Comparison of ENCODE assay signal across 25 mouse cellular contexts in the genomic region with DNA sequence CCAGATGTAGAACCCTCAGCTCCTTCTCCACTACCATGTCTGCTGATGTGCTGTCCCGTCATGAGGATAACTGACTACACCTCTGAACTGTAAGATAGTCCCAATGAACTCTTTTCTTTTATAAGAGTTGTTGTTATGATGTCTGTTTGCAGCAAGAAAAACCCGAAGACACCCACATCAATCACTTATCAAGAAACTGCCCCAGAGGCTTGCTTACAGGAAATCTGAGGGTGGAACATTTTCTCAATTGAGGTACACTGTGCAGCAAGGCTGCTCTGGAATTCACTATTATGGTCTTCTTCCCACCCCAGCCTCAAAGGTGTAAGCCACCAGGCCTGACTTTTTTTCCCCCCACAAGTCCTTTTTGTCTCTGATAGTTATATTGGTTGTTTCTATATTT.
A peak's percentile ranks its signal among the peaks of the same experiment; 100 is the strongest.
DNase-seq lines count a peak whose midpoint lies in the region; ATAC-seq lines count a peak whose summit lies in the region.
"Had no signal": no experiment of that assay in that cellular context is flagged by ENCODE, and none has a peak within 500 bp of the region (broad histone marks: within the 10 kb centered on the region; RNA-seq: fewer than 3 reads in every experiment).

No protein-coding gene starts in this region.

- 94% methylated on average over 2 of the region's 2 CpGs for WGBS in hindbrain, embryonic 14.5 days

- H3K27me3 ChIP-seq in hindbrain, embryonic 14.5 days (ENCODE audit: control insufficient read depth, insufficient read depth, low read length): no peaks in the 10 kb centered on the region
- H3K27me3 ChIP-seq: embryonic facial prominence, embryonic 13.5 days; forebrain, embryonic 12.5 days; forebrain, embryonic 15.5 days; hindbrain, embryonic 12.5 days had no signal

- H3K36me3 ChIP-seq in hindbrain, embryonic 14.5 days (replicated peaks; ENCODE audit: control insufficient read depth, insufficient read depth): no peaks in the 10 kb centered on the region
- H3K36me3 ChIP-seq: embryonic facial prominence, embryonic 10.5 days; embryonic facial prominence, embryonic 13.5 days; forebrain, embryonic 12.5 days; forebrain, embryonic 15.5 days; hindbrain, embryonic 12.5 days had no signal

- peak; percentile 82 for ATAC-seq in inflammation-experienced regulatory T-cells, adult 6 months
- ATAC-seq in hindbrain, embryonic 14.5 days (ENCODE audit: low FRiP score): no peak
- ATAC-seq: forebrain, embryonic 15.5 days; hindbrain, embryonic 16.5 days; intestine, postnatal 0 days had no signal

- no peaks in the 10 kb centered on the region for H3K9me3 ChIP-seq in hindbrain, embryonic 14.5 days (ENCODE audit: control insufficient read depth, low read length)
- H3K9me3 ChIP-seq: embryonic facial prominence, embryonic 10.5 days; embryonic facial prominence, embryonic 13.5 days; forebrain, embryonic 12.5 days; forebrain, embryonic 15.5 days; hindbrain, embryonic 12.5 days had no signal

- H3K4me1 ChIP-seq in hindbrain, embryonic 14.5 days (replicated peaks; ENCODE audit: control insufficient read depth, insufficient read depth, low read length): no peaks in the 10 kb centered on the region
- H3K4me1 ChIP-seq: embryonic facial prominence, embryonic 10.5 days; embryonic facial prominence, embryonic 13.5 days; forebrain, embryonic 12.5 days; forebrain, embryonic 15.5 days; hindbrain, embryonic 12.5 days had no signal

- H3K27ac ChIP-seq in hindbrain, embryonic 14.5 days: no peak overlapping the region
- H3K27ac ChIP-seq: embryonic facial prominence, embryonic 10.5 days; embryonic facial prominence, embryonic 13.5 days; forebrain, embryonic 12.5 days; forebrain, embryonic 15.5 days; heart, adult 2 months; hindbrain, embryonic 12.5 days had no signal

- H3K9ac ChIP-seq in hindbrain, embryonic 14.5 days: no peak overlapping the region
- H3K9ac ChIP-seq: embryonic facial prominence, embryonic 13.5 days; forebrain, embryonic 12.5 days; forebrain, embryonic 15.5 days; hindbrain, embryonic 12.5 days had no signal

- H3K4me3 ChIP-seq in hindbrain, embryonic 14.5 days (replicated peaks; ENCODE audit: low read length): no peak overlapping the region
- H3K4me3 ChIP-seq: embryonic facial prominence, embryonic 10.5 days; embryonic facial prominence, embryonic 13.5 days; erythroblast, embryonic 14.5 days; forebrain, embryonic 12.5 days; forebrain, embryonic 15.5 days; heart, adult 2 months; hindbrain, embryonic 12.5 days had no signal

- no peak overlapping the region for H3K4me2 ChIP-seq in hindbrain, embryonic 14.5 days (replicated peaks)
- H3K4me2 ChIP-seq: embryonic facial prominence, embryonic 13.5 days; forebrain, embryonic 12.5 days; forebrain, embryonic 15.5 days; heart, embryonic 11.5 days; hindbrain, embryonic 12.5 days had no signal

- peak; percentile 75 for DNase-seq in CD4-positive helper T cell, adult 2 months (ENCODE audit: low read depth, low spot score)
- peak; percentile 28 for DNase-seq in T-cell, adult 2 months (ENCODE audit: low spot score)
- DNase-seq in right cerebral cortex, postnatal 10 days (ENCODE audit: low spot score in 2 of 2): no peak
- DNase-seq in hindbrain, embryonic 14.5 days (ENCODE audit: low spot score): no peak
- DNase-seq in heart, adult 8-10 months (ENCODE audit: low spot score): no peak
- DNase-seq: adrenal gland, adult 8-10 months; adrenal gland, postnatal 25 days; cerebellum, adult 11-12 months; cerebellum, adult 8-10 months; cerebellum, postnatal 10 days; cerebellum, postnatal 36 days; embryo, embryonic 11 days; gastrocnemius, postnatal 10 days; gastrocnemius, postnatal 36 days; heart, adult 2 months had no signal

Comparison
In these comparisons a context has a peak if more than half of its experiments do, and no peak if none do; other contexts are left out.
1. DNase-seq: peak in CD4-positive helper T cell, adult 2 months (single experiment) and T-cell, adult 2 months (single experiment); none in right cerebral cortex, postnatal 10 days (0 of 2), hindbrain, embryonic 14.5 days (single experiment) and heart, adult 8-10 months (single experiment).